Mouse (Mus musculus) lung, postnatal 0 days (tissue): ENCODE measurements around the gene Brap. TPM values are rescaled to one million over a fixed set of nuclear protein-coding genes. Genes with fewer than 3 reads are reported as not detected.
A peak's percentile ranks its signal among the peaks of the same experiment; 100 is the strongest.
"Not testable (repeated sequence)": the region's sequence is repeated elsewhere in the genome, so short reads cannot be mapped to it uniquely, and the experiment has no call there.

ENCODE experiments used
- ATAC-seq: fragments of 200-750 bp; cut with Nextera tagmentation; 2 replicates; pipeline ENCODE4 v1.8.0; 2017; ENCODE audit warnings: moderate library complexity
- DNase-seq: peaks from one replicate; pipeline ENCODE4 v3.0.0-alpha.2; 2016; ENCODE audit warnings: low spot score
- H3K27ac ChIP-seq: fragments of 300-500 bp; sonication (generic); 2 replicates; pipeline ENCODE4 v1.5.1; 2014; ENCODE audit warnings: antibody characterized with exemption, mild to moderate bottlenecking, low read length, mixed read lengths
- H3K27me3 ChIP-seq: fragments of 300-500 bp; sonication (generic); replicated peaks from 2 replicates; pipeline ENCODE4 v1.6.1; 2014; ENCODE audit warnings: low read length, mixed read lengths; ENCODE audit not compliant: insufficient read depth
- H3K36me3 ChIP-seq: fragments of 300-500 bp; sonication (generic); 2 replicates; pipeline ENCODE4 v1.6.1; 2014; ENCODE audit warnings: low read length, mixed read lengths; ENCODE audit not compliant: insufficient read depth
- H3K4me1 ChIP-seq: fragments of 300-500 bp; sonication (generic); 2 replicates; pipeline ENCODE4 v1.6.1; 2014; ENCODE audit warnings: antibody characterized with exemption, low read depth, low read length, mixed read lengths; ENCODE audit not compliant: insufficient read depth
- H3K4me2 ChIP-seq: fragments of 300-500 bp; sonication (generic); replicated peaks from 2 replicates; pipeline ENCODE4 v1.6.1; 2014; ENCODE audit warnings: low read depth, mild to moderate bottlenecking, low read length, moderate library complexity, mixed read lengths
- H3K4me3 ChIP-seq: fragments of 300-500 bp; sonication (generic); 2 replicates; pipeline ENCODE4 v1.5.1; 2014; ENCODE audit warnings: low read depth, low read length
- H3K9ac ChIP-seq: fragments of 300-500 bp; sonication (generic); replicated peaks from 2 replicates; pipeline ENCODE4 v1.6.1; 2014; ENCODE audit warnings: low read depth, mild to moderate bottlenecking
- H3K9me3 ChIP-seq: fragments of 300-500 bp; sonication (generic); 2 replicates; pipeline ENCODE4 v1.6.1; 2016; ENCODE audit warnings: low read length, mixed read lengths
- CTCF ChIP-seq: IDR thresholded peaks from 2 replicates; pipeline ENCODE4 v1.5.1; 2016; ENCODE audit warnings: antibody characterized with exemption, mild to moderate bottlenecking
- EP300 ChIP-seq: IDR thresholded peaks from 2 replicates; pipeline ENCODE4 v1.6.1; 2016; ENCODE audit warnings: antibody characterized with exemption, mild to moderate bottlenecking, control low read depth
- WGBS: fragments of 180-500 bp; shearing (Covaris S2); extraction: QIAGEN DNeasy Blood & Tissue Kit; methylation state at CpG from one replicate; pipeline ENCODE4 v1.1.7; 2014; 5-methylcytosine and 5-hydroxymethylcytosine counted together
- polyA plus RNA-seq: library from polyadenylated mRNA; unstranded; fragments of >200 nt; fragmentation: Nextera tagmentation; extraction: Ambion mirVana; gene quantifications from 2 replicates; pipeline ENCODE4 v1.2.1, GENCODE M21; 2015

Gene Brap
- polyA plus RNA-seq, 1 experiment from 2014 or later = 37.6 TPM

DNA sequence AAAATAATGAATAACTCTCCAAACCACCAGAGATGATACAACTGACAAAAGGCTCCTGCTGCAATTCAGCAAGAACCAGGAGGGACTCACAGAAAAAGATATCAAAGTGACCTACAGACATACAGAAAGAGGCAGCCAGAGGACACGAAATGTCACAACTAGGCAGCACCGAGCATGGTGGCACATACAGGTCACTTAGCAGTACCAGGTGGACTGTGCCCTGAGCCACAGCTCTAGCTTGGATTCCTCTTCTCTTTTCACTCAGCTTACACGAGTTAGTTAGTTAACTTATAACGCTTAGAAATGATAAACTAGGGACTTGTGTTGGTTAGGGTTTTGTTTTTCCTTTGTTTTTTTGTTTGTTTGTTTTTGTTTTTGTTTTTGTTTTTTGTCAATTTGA, 5.8 kb upstream of the Brap start:
- DNase-seq (no peak), ATAC-seq (no peak)
- WGBS = 80% methylated on average over 4 of the region's 4 CpGs
- TF ChIP-seq CTCF (no peak), EP300 (no peak)
- H3K4me2 ChIP-seq = no peak overlapping the region
- no peaks in the 10 kb centered on the region; the same call in 1 of the 2 replicates for H3K4me1 ChIP-seq
- H3K27me3 ChIP-seq = no peaks in the 10 kb centered on the region
- H3K4me3 ChIP-seq = no peak overlapping the region
- H3K9me3 ChIP-seq = no peaks in the 10 kb centered on the region
- no peaks in the 10 kb centered on the region for H3K36me3 ChIP-seq
- no peak overlapping the region for H3K9ac ChIP-seq
- no peak overlapping the region for H3K27ac ChIP-seq

DNA sequence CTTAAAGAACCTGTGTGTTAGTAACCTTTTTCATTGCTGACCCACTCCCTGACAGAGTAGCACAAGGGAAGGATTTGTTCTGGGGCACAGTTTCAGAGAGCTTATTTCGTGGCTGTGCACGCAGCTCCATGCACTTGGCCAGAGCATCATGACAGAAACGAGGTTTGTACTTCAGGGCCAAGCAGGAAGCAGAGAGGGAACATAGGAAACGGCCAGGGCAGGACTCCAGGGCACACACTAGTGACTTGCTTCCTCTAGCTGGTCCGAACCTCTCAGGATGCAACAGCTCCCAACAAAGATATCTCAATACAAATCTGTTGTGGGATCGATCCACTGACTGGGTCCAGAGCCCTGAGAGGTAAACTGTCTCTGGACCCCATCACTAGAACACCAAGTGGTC, 3.5 kb upstream of the Brap start:
- not testable (repeated sequence) for DNase-seq, H3K27ac ChIP-seq, H3K27me3 ChIP-seq, H3K36me3 ChIP-seq, ATAC-seq, H3K4me3 ChIP-seq, H3K9me3 ChIP-seq, H3K9ac ChIP-seq, H3K4me2 ChIP-seq
- 47% methylated on average over 6 of the region's 6 CpGs for WGBS
- H3K4me1 ChIP-seq = peaks cover 11% of the 10 kb centered on the region; the same call in 1 of the 2 replicates

- H3K27me3 ChIP-seq, H3K9ac ChIP-seq, H3K9me3 ChIP-seq, H3K4me3 ChIP-seq, DNase-seq, ATAC-seq, H3K4me2 ChIP-seq, H3K36me3 ChIP-seq, H3K27ac ChIP-seq: not testable (repeated sequence)
- H3K4me1 ChIP-seq = peaks cover 12% of the 10 kb centered on the region; the same call in 1 of the 2 replicates
- WGBS = 89% methylated on average over 6 of the region's 6 CpGs
These were observed 2.7 kb upstream of the Brap start for GRCm38 (mm10) chr5:121657656-121658055.

- Histone ChIP-seq H3K9ac (peak overlapping the region; percentile 96), H3K27ac (peak overlapping the region; percentile 84), H3K4me2 (peak overlapping the region; percentile 89), H3K36me3 (no peaks in the 10 kb centered on the region), H3K4me3 (peak overlapping the region; percentile 76), H3K4me1 (peaks cover 12% of the 10 kb centered on the region; the same call in 1 of the 2 replicates), H3K27me3 (no peaks in the 10 kb centered on the region), H3K9me3 (no peaks in the 10 kb centered on the region)
- no peak for TF ChIP-seq EP300
- no peak for TF ChIP-seq CTCF
- peak; percentile 21 for ATAC-seq
- WGBS = 1% methylated on average over 23 of the region's 26 CpGs
- DNase-seq = peak; percentile 35
These were observed 513 bp downstream of the Brap start for GRCm38 (mm10) chr5:121660897-121661254.

DNA sequence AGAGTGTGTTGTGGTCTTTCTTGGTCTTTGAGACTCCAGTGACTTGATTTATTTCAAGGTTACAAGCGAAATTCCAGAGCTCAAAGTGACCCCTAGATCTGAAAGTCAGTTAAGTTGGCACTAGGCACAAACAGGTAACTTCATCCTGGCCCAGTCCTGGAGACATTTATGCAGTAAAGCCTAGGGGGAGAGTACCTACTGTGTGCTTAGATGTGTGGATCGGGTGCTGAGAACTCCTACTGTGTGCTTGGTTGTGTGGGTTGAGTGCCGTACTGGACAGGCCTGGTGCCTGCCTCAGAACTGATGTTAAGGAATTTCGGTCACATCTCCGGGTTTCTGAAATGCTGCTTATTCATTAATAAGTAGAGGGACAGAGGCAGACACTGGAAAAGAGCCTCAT, 1.1 kb downstream of the Brap start:
- 76% methylated on average over 5 of the region's 5 CpGs for WGBS
- DNase-seq (no peak), ATAC-seq (no peak)
- TF ChIP-seq CTCF = no peak
- no peak for TF ChIP-seq EP300
- peak overlapping the region; percentile 76 for H3K4me3 ChIP-seq
- H3K4me2 ChIP-seq = peak overlapping the region; percentile 89
- no peaks in the 10 kb centered on the region for H3K9me3 ChIP-seq
- no peak overlapping the region for H3K27ac ChIP-seq
- peaks cover 12% of the 10 kb centered on the region; the same call in 1 of the 2 replicates for H3K4me1 ChIP-seq
- no peaks in the 10 kb centered on the region for H3K36me3 ChIP-seq
- peak overlapping the region; percentile 96; the same call in 1 of the 2 replicates for H3K9ac ChIP-seq
- no peaks in the 10 kb centered on the region for H3K27me3 ChIP-seq

DNA sequence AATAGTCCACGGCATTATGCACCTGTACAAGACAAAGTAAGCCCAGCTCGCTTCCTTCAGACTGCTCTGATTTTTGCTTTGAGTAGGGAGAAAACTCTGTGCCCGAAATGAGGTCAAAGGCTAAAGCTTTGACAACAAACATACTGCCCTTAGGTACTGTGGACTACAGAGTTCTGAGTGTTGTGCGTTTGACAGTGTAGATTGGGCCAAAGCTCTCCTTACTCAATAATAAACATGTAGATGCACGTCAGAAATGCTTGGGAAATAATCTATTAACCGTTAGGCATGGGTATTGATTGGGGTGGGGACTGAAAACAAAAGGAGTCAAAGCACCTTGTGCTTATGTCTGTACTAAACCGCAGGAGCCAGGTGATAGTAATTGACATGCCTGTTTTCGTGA, 3.1 kb downstream of the Brap start:
- Histone ChIP-seq H3K27me3 (no peaks in the 10 kb centered on the region), H3K4me2 (no peak overlapping the region), H3K9me3 (no peaks in the 10 kb centered on the region), H3K4me1 (peaks cover 12% of the 10 kb centered on the region; the same call in 1 of the 2 replicates), H3K4me3 (no peak overlapping the region), H3K36me3 (no peaks in the 10 kb centered on the region), H3K27ac (no peak overlapping the region), H3K9ac (no peak overlapping the region)
- TF ChIP-seq CTCF = no peak
- TF ChIP-seq EP300 = no peak
- ATAC-seq = no peak
- no peak for DNase-seq
- WGBS = 79% methylated on average over 8 of the region's 8 CpGs

GRCm38 (mm10) chr5:121664078-121664477, 3.7 kb downstream of the Brap start:
- DNase-seq (no peak), ATAC-seq (no peak)
- Histone ChIP-seq H3K9me3 (no peaks in the 10 kb centered on the region), H3K4me3 (no peak overlapping the region), H3K4me1 (peaks cover 12% of the 10 kb centered on the region; the same call in 1 of the 2 replicates), H3K36me3 (no peaks in the 10 kb centered on the region), H3K27me3 (no peaks in the 10 kb centered on the region), H3K9ac (no peak overlapping the region), H3K4me2 (no peak overlapping the region), H3K27ac (no peak overlapping the region)
- TF ChIP-seq EP300 = no peak
- TF ChIP-seq CTCF = no peak
- WGBS = 78% methylated on average over 6 of the region's 6 CpGs
